Mouse (Mus musculus): ENCODE data around the gene B3gat3. TPM values are rescaled to one million over a fixed set of nuclear protein-coding genes. Genes with fewer than 3 reads are reported as not detected.

B3gat3 gene
- total and polyA plus RNA-seq, 3 experiments = 35.4 to 59.4 (median 42.3) TPM

DNA sequence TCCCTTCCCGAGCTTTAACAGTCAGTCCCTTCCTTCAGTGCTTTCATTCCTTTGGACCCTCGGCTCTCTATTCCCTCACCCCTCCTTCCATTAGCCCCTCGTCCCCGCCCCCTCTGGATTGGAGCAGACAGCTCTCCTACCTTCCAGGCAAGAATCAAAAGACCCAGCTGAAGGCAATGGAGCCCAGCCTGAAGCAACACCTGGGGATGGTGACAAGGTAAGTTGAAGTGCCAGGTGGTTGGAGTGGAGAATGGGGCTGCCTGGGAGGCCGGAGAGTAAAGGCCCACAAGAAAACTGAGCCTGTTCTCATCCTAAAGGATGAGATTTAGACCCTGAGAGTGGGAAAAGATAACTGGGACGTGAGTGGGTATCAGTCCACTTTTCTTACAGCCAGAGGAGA, 11.6 kb upstream of the B3gat3 start:
- H3K27ac ChIP-seq = no peak overlapping the region
- H3K79me2 ChIP-seq (replicated peaks; ENCODE audit: control insufficient read depth, insufficient read depth, low read length) = no peaks in the 10 kb centered on the region
- intact Hi-C loops (cut with DNase I) = no loop called here
- H3K4me3 ChIP-seq = no peak overlapping the region
- H3K4me1 ChIP-seq (ENCODE audit: control insufficient read depth, insufficient read depth, low read length) = no peaks in the 10 kb centered on the region
- no peaks in the 10 kb centered on the region for H3K27me3 ChIP-seq (ENCODE audit: control insufficient read depth, insufficient read depth, low read length)
- DNase-seq = no peak
- H3K9ac ChIP-seq (ENCODE audit: low read depth, low read length) = no peak overlapping the region
- TF ChIP-seq POLR2A (IDR thresholded peaks at IDR 0.05; ENCODE audit: insufficient read depth, low read depth, low read length) (no peak), EP300 (IDR thresholded peaks at IDR 0.05; ENCODE audit: insufficient read depth, low read depth, low read length) (no peak), CTCF (IDR thresholded peaks at IDR 0.05) (no peak)
- no peaks in the 10 kb centered on the region for H3K36me3 ChIP-seq (ENCODE audit: control insufficient read depth, insufficient read depth, low read length)
- WGBS = 88% methylated on average over 6 of the region's 6 CpGs

GRCm38 (mm10) chr19:8911810-8912209, 8.4 kb upstream of the B3gat3 start:
- Histone ChIP-seq H3K36me3 (ENCODE audit: control insufficient read depth, insufficient read depth, low read length) (no peaks in the 10 kb centered on the region), H3K4me3 (no peak overlapping the region), H3K27me3 (ENCODE audit: control insufficient read depth, insufficient read depth, low read length) (no peaks in the 10 kb centered on the region), H3K79me2 (replicated peaks; ENCODE audit: control insufficient read depth, insufficient read depth, low read length) (no peaks in the 10 kb centered on the region), H3K27ac (no peak overlapping the region), H3K4me1 (ENCODE audit: control insufficient read depth, insufficient read depth, low read length) (no peaks in the 10 kb centered on the region), H3K9ac (ENCODE audit: low read depth, low read length) (no peak overlapping the region)
- no peak for TF ChIP-seq EP300 (IDR thresholded peaks at IDR 0.05; ENCODE audit: insufficient read depth, low read depth, low read length)
- TF ChIP-seq POLR2A (IDR thresholded peaks at IDR 0.05; ENCODE audit: insufficient read depth, low read depth, low read length) = no peak
- TF ChIP-seq CTCF (IDR thresholded peaks at IDR 0.05) = no peak
- 85% methylated on average over 5 of the region's 5 CpGs for WGBS
- intact Hi-C loops (cut with DNase I) = no loop called here
- no peak for DNase-seq

DNA sequence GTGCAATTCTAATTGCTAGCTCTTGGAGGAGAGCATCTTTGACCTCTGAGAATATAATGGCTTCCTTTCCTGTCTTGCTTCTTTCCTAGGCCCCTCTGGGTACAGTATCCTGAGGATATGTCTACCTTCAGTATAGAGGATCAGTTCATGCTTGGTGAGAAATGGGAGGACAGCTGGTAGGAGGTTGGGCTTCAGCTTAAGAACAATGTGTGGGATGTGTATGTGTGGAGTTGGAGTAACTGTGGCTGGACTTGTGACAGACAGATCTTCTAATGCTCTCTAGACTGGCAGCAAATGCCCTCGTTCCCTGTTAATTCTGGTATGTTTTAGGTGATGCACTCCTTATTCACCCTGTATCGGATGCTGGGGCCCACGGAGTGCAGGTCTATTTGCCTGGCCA, 6.0 kb upstream of the B3gat3 start:
- no peak for TF ChIP-seq EP300 (IDR thresholded peaks at IDR 0.05; ENCODE audit: insufficient read depth, low read depth, low read length)
- no peak for TF ChIP-seq CTCF (IDR thresholded peaks at IDR 0.05)
- no peak for TF ChIP-seq POLR2A (IDR thresholded peaks at IDR 0.05; ENCODE audit: insufficient read depth, low read depth, low read length)
- H3K9ac ChIP-seq (ENCODE audit: low read depth, low read length) = no peak overlapping the region
- intact Hi-C loops (cut with DNase I) = no loop called here
- no peaks in the 10 kb centered on the region for H3K4me1 ChIP-seq (ENCODE audit: control insufficient read depth, insufficient read depth, low read length)
- no peak for DNase-seq
- no peaks in the 10 kb centered on the region for H3K79me2 ChIP-seq (replicated peaks; ENCODE audit: control insufficient read depth, insufficient read depth, low read length)
- no peak overlapping the region for H3K27ac ChIP-seq
- H3K36me3 ChIP-seq (ENCODE audit: control insufficient read depth, insufficient read depth, low read length) = no peaks in the 10 kb centered on the region
- no peaks in the 10 kb centered on the region for H3K27me3 ChIP-seq (ENCODE audit: control insufficient read depth, insufficient read depth, low read length)
- WGBS = 99% methylated on average over 3 of the region's 3 CpGs
- H3K4me3 ChIP-seq = no peak overlapping the region

- WGBS = 89% methylated on average over 3 of the region's 3 CpGs
- DNase-seq = no peak
- no peak overlapping the region for H3K27ac ChIP-seq
- peaks cover 4% of the 10 kb centered on the region for H3K4me1 ChIP-seq (ENCODE audit: control insufficient read depth, insufficient read depth, low read length)
- H3K4me3 ChIP-seq = no peak overlapping the region
- TF ChIP-seq CTCF (IDR thresholded peaks at IDR 0.05) (no peak), POLR2A (IDR thresholded peaks at IDR 0.05; ENCODE audit: insufficient read depth, low read depth, low read length) (no peak), EP300 (IDR thresholded peaks at IDR 0.05; ENCODE audit: insufficient read depth, low read depth, low read length) (no peak)
- 0 out of 2 replicates have a peak, but pooled peaks cover 3% of the 10 kb centered on the region for H3K36me3 ChIP-seq (ENCODE audit: control insufficient read depth, insufficient read depth, low read length)
- H3K27me3 ChIP-seq (ENCODE audit: control insufficient read depth, insufficient read depth, low read length) = no peaks in the 10 kb centered on the region
- intact Hi-C loops (cut with DNase I) = no loop called here
- H3K9ac ChIP-seq (ENCODE audit: low read depth, low read length) = no peak overlapping the region
- H3K79me2 ChIP-seq (replicated peaks; ENCODE audit: control insufficient read depth, insufficient read depth, low read length) = no peaks in the 10 kb centered on the region
These were observed 1.2 kb upstream of the B3gat3 start for GRCm38 (mm10) chr19:8919000-8919399.

GRCm38 (mm10) chr19:8919684-8920072, 496 bp upstream of the B3gat3 start:
- H3K4me1 ChIP-seq (ENCODE audit: control insufficient read depth, insufficient read depth, low read length) = peaks cover 4% of the 10 kb centered on the region
- DNase-seq = no peak
- H3K79me2 ChIP-seq (replicated peaks; ENCODE audit: control insufficient read depth, insufficient read depth, low read length) = no peaks in the 10 kb centered on the region
- TF ChIP-seq CTCF (IDR thresholded peaks at IDR 0.05) = no peak
- TF ChIP-seq POLR2A (IDR thresholded peaks at IDR 0.05; ENCODE audit: insufficient read depth, low read depth, low read length) = no peak
- TF ChIP-seq EP300 (IDR thresholded peaks at IDR 0.05; ENCODE audit: insufficient read depth, low read depth, low read length) = no peak
- H3K27ac ChIP-seq = peak overlapping the region; percentile 95
- H3K36me3 ChIP-seq (ENCODE audit: control insufficient read depth, insufficient read depth, low read length) = 0 out of 2 replicates have a peak, but pooled peaks cover 3% of the 10 kb centered on the region
- WGBS = 65% methylated on average over 6 of the region's 6 CpGs
- intact Hi-C loops (cut with DNase I) = loop anchor here (2.0 kb wide), 1 partner anchor 21 kb away; the partner anchor contains the start of gene Ganab
- peak overlapping the region; percentile 25; the same call in 1 of the 2 replicates for H3K9ac ChIP-seq (ENCODE audit: low read depth, low read length)
- H3K27me3 ChIP-seq (ENCODE audit: control insufficient read depth, insufficient read depth, low read length) = no peaks in the 10 kb centered on the region
- peak overlapping the region; percentile 94 for H3K4me3 ChIP-seq

GRCm38 (mm10) chr19:8920836-8921291, 690 bp downstream of the B3gat3 start:
- DNase-seq = no peak

More at GRCm38 (mm10) chr19:8920836-8921291, 690 bp downstream of the B3gat3 start:
- Histone ChIP-seq H3K9ac (ENCODE audit: low read depth, low read length) (peak overlapping the region; percentile 93), H3K27me3 (ENCODE audit: control insufficient read depth, insufficient read depth, low read length) (no peaks in the 10 kb centered on the region), H3K27ac (peak overlapping the region; percentile 95), H3K4me1 (ENCODE audit: control insufficient read depth, insufficient read depth, low read length) (peaks cover 4% of the 10 kb centered on the region), H3K79me2 (replicated peaks; ENCODE audit: control insufficient read depth, insufficient read depth, low read length) (no peaks in the 10 kb centered on the region), H3K4me3 (peak overlapping the region; percentile 94), H3K36me3 (ENCODE audit: control insufficient read depth, insufficient read depth, low read length) (0 out of 2 replicates have a peak, but pooled peaks cover 3% of the 10 kb centered on the region)
- WGBS = under 1% methylated on average over 6 of the region's 6 CpGs
- TF ChIP-seq POLR2A (IDR thresholded peaks at IDR 0.05; ENCODE audit: insufficient read depth, low read depth, low read length) (no peak), CTCF (IDR thresholded peaks at IDR 0.05) (no peak)
- intact Hi-C loops (cut with DNase I) = loop anchor here (2.0 kb wide), 1 partner anchor 22 kb away; the partner anchor contains the start of gene Ganab
